Mouse (Mus musculus) erythroblast, embryonic 14.5 days (primary cell): ENCODE data around the gene 6030445D17Rik.

Experiments used
- GATA1 ChIP-seq: IDR thresholded peaks from 2 replicates; pipeline ENCODE4 v1.6.1; 2012; ENCODE audit warnings: low read length, inconsistent platforms, mixed read lengths
- TAL1 ChIP-seq: IDR thresholded peaks from 3 replicates; pipeline ENCODE4 v1.6.1; 2012; ENCODE audit warnings: low read length, inconsistent platforms, mixed read lengths

- TF ChIP-seq GATA1 (no peak), TAL1 (no peak)
Observed at GRCm38 (mm10) chr4:136476692-136477091, 14.6 kb downstream of the 6030445D17Rik start.
